Mouse (Mus musculus) cortical plate, adult 2 months (tissue): ENCODE measurements around the gene Gm20425.

Experiments
- CTCF ChIP-seq: fragments of 200-500 bp; IDR thresholded peaks from 2 replicates; pipeline ENCODE4 v1.5.1; 2011; ENCODE audit warnings: mild to moderate bottlenecking, control low read depth, low read length; ENCODE audit not compliant: insufficient read depth; ENCODE audit errors: extremely low read depth
- POLR2A ChIP-seq: fragments of 200-500 bp; IDR thresholded peaks from 2 replicates; pipeline ENCODE4 v1.6.1; 2011; ENCODE audit warnings: mild to moderate bottlenecking, low read length, control low read depth; ENCODE audit not compliant: insufficient read depth; ENCODE audit errors: extremely low read depth

GRCm38 (mm10) chr9:103276876-103277275 is 46.8 kb upstream of the Gm20425 start:
- no peak for TF ChIP-seq POLR2A
- no peak for TF ChIP-seq CTCF
